Mouse (Mus musculus): ENCODE results near the gene Slc5a4a. TPM values are rescaled to one million over a fixed set of nuclear protein-coding genes. Genes with fewer than 3 reads are reported as not detected.

The Slc5a4a gene
- polyA plus RNA-seq, 1 experiment from 2014 or later = not detected

- H3K4me2 ChIP-seq (ENCODE audit: low read depth, low read length) = no peak overlapping the region
- no peaks in the 10 kb centered on the region for H3K4me1 ChIP-seq (ENCODE audit: control insufficient read depth, insufficient read depth, low read length)
- H3K4me3 ChIP-seq (ENCODE audit: low read length) = no peak overlapping the region
- 89% methylated on average over 13 of the region's 13 CpGs for WGBS
- H3K9me3 ChIP-seq (replicated peaks; ENCODE audit: control insufficient read depth, low read length) = no peaks in the 10 kb centered on the region
- H3K27me3 ChIP-seq (ENCODE audit: control insufficient read depth, insufficient read depth, low read length) = no peaks in the 10 kb centered on the region; the same call in 1 of the 2 replicates
- peaks cover 29% of the 10 kb centered on the region for H3K36me3 ChIP-seq (ENCODE audit: control insufficient read depth, insufficient read depth)
- no peak for ATAC-seq (replicated peaks; ENCODE audit: extremely low read depth, insufficient read depth, low FRiP score)
- H3K27ac ChIP-seq (ENCODE audit: low read length) = no peak overlapping the region
- no peak overlapping the region for H3K9ac ChIP-seq (ENCODE audit: low read length)
These were observed 60.1 kb downstream of the Slc5a4a start for GRCm38 (mm10) chr10:76207262-76207796.

DNA sequence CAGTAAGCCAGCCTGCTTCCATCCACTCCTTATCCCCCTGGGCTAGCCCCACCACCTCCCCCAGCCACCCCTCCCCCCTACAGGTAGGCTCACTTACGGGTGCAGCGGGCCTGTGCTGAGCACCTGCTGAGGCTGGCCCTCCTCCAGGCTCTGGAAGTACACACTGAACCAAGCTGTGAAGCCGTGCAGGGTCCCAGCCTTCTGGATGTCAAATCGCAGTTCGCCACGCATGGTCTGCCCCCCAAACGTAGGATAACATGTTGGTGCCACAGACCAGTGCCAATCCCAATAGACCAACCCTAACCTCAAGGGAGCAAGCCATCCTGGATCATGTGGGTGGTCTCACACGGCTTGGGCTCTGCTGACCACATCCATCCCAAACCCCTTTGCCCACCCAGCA lies 62.0 kb downstream of the Slc5a4a start:
- ATAC-seq (replicated peaks; ENCODE audit: extremely low read depth, insufficient read depth, low FRiP score) = no peak
- H3K36me3 ChIP-seq (ENCODE audit: control insufficient read depth, insufficient read depth) = peaks cover 34% of the 10 kb centered on the region

DNA sequence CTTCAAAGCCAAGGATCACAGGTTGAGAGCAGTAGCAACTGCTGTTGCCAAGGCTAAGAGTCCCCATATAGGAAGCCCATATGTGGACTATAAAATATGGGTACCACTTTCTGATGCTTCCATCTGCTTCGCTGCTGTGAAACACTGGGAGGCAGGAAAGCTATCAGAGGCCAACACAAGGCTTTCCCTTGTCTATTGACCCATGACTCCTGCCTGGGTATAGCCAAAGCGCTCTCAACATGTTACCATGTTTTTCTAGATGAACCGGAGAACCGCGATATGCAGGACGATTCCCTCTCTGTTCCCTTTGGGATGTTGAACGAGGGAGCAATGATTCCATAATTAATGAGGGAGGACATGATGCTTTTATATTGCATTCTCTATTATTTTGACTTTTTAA lies 63.6 kb downstream of the Slc5a4a start:
- 95% methylated on average over 7 of the region's 7 CpGs for WGBS
- Histone ChIP-seq H3K9ac (ENCODE audit: low read length) (no peak overlapping the region), H3K4me3 (ENCODE audit: low read length) (no peak overlapping the region), H3K9me3 (replicated peaks; ENCODE audit: control insufficient read depth, low read length) (peaks cover 12% of the 10 kb centered on the region), H3K27me3 (ENCODE audit: control insufficient read depth, insufficient read depth, low read length) (no peaks in the 10 kb centered on the region), H3K36me3 (ENCODE audit: control insufficient read depth, insufficient read depth) (peaks cover 50% of the 10 kb centered on the region), H3K27ac (ENCODE audit: low read length) (no peak overlapping the region), H3K4me1 (ENCODE audit: control insufficient read depth, insufficient read depth, low read length) (no peaks in the 10 kb centered on the region), H3K4me2 (ENCODE audit: low read depth, low read length) (no peak overlapping the region)
- no peak for ATAC-seq (replicated peaks; ENCODE audit: extremely low read depth, insufficient read depth, low FRiP score)

More for the DNA sequence above, 62.0 kb downstream of the Slc5a4a start:
- H3K9ac ChIP-seq (ENCODE audit: low read length) = no peak overlapping the region
- 85% methylated on average over 8 of the region's 8 CpGs for WGBS
- no peaks in the 10 kb centered on the region for H3K27me3 ChIP-seq (ENCODE audit: control insufficient read depth, insufficient read depth, low read length)
- no peaks in the 10 kb centered on the region; the same call in 1 of the 2 replicates for H3K9me3 ChIP-seq (replicated peaks; ENCODE audit: control insufficient read depth, low read length)
- no peak overlapping the region for H3K4me2 ChIP-seq (ENCODE audit: low read depth, low read length)
- H3K4me3 ChIP-seq (ENCODE audit: low read length) = no peak overlapping the region
- no peak overlapping the region for H3K27ac ChIP-seq (ENCODE audit: low read length)
- H3K4me1 ChIP-seq (ENCODE audit: control insufficient read depth, insufficient read depth, low read length) = no peaks in the 10 kb centered on the region

DNA sequence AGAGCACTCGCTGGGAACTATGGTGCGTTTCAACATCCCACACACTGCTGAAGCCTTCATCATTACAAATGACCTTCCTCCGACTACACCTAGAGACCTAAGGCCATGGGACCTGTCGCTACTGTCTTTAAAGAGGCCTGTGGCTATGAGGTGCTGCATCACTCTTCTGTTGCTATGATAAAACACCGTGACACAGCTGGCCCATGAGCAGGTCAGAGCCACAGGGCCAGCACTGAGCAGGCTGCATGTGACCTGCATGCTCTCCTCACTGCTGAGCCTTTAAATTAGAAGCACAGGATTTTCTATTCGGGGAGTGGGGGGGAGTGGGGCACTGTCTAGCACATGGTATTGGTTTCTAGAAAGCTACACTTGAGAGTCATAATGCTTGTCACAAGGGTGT lies 64.9 kb downstream of the Slc5a4a start:
- Histone ChIP-seq H3K27me3 (ENCODE audit: control insufficient read depth, insufficient read depth, low read length) (no peaks in the 10 kb centered on the region), H3K9me3 (replicated peaks; ENCODE audit: control insufficient read depth, low read length) (peaks cover 12% of the 10 kb centered on the region), H3K36me3 (ENCODE audit: control insufficient read depth, insufficient read depth) (peaks cover 54% of the 10 kb centered on the region), H3K27ac (ENCODE audit: low read length) (no peak overlapping the region), H3K4me3 (ENCODE audit: low read length) (no peak overlapping the region), H3K9ac (ENCODE audit: low read length) (no peak overlapping the region), H3K4me2 (ENCODE audit: low read depth, low read length) (no peak overlapping the region), H3K4me1 (ENCODE audit: control insufficient read depth, insufficient read depth, low read length) (no peaks in the 10 kb centered on the region)
- no peak for ATAC-seq (replicated peaks; ENCODE audit: extremely low read depth, insufficient read depth, low FRiP score)
- 79% methylated on average over 6 of the region's 6 CpGs for WGBS

- H3K9me3 ChIP-seq (replicated peaks; ENCODE audit: control insufficient read depth, low read length) = peaks cover 12% of the 10 kb centered on the region
- no peak overlapping the region for H3K9ac ChIP-seq (ENCODE audit: low read length)
- no peak overlapping the region for H3K27ac ChIP-seq (ENCODE audit: low read length)
- no peak overlapping the region for H3K4me2 ChIP-seq (ENCODE audit: low read depth, low read length)
- 86% methylated on average over 4 of the region's 4 CpGs for WGBS
- H3K36me3 ChIP-seq (ENCODE audit: control insufficient read depth, insufficient read depth) = peaks cover 46% of the 10 kb centered on the region
- no peak overlapping the region for H3K4me3 ChIP-seq (ENCODE audit: low read length)
- ATAC-seq (replicated peaks; ENCODE audit: extremely low read depth, insufficient read depth, low FRiP score) = no peak
- H3K4me1 ChIP-seq (ENCODE audit: control insufficient read depth, insufficient read depth, low read length) = no peaks in the 10 kb centered on the region
- H3K27me3 ChIP-seq (ENCODE audit: control insufficient read depth, insufficient read depth, low read length) = no peaks in the 10 kb centered on the region
These were observed 66.9 kb downstream of the Slc5a4a start for GRCm38 (mm10) chr10:76214161-76214560.

DNA sequence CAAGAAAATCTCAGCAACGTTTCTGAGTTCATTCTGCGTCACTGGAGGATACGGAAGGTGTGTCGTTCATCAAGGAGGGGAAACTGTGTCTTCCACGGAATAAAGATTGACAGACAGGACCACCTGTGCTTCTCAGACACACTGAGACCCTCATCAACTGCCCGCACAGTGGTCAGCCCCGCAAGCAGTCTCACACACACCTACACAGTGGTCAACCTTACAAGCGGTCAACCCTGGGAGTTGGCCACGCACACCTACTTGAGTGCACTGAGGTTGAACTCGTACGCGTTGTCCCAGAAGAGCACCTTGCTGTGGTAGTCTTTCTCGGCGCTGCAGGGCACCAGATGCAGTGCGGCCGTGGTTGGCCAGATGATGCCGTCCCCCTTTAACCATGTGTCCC lies 69.8 kb downstream of the Slc5a4a start:
- H3K36me3 ChIP-seq (ENCODE audit: control insufficient read depth, insufficient read depth) = peaks cover 48% of the 10 kb centered on the region
- H3K9ac ChIP-seq (ENCODE audit: low read length) = no peak overlapping the region
- no peak overlapping the region for H3K27ac ChIP-seq (ENCODE audit: low read length)
- peaks cover 12% of the 10 kb centered on the region for H3K9me3 ChIP-seq (replicated peaks; ENCODE audit: control insufficient read depth, low read length)
- no peaks in the 10 kb centered on the region for H3K27me3 ChIP-seq (ENCODE audit: control insufficient read depth, insufficient read depth, low read length)
- H3K4me2 ChIP-seq (ENCODE audit: low read depth, low read length) = no peak overlapping the region
- ATAC-seq (replicated peaks; ENCODE audit: extremely low read depth, insufficient read depth, low FRiP score) = no peak
- no peaks in the 10 kb centered on the region for H3K4me1 ChIP-seq (ENCODE audit: control insufficient read depth, insufficient read depth, low read length)
- no peak overlapping the region for H3K4me3 ChIP-seq (ENCODE audit: low read length)
- WGBS = 96% methylated on average over 17 of the region's 17 CpGs

- 69% methylated on average over 9 of the region's 9 CpGs for WGBS
- H3K27ac ChIP-seq (ENCODE audit: low read length) = no peak overlapping the region
- H3K9me3 ChIP-seq (replicated peaks; ENCODE audit: control insufficient read depth, low read length) = peaks cover 12% of the 10 kb centered on the region
- peaks cover 55% of the 10 kb centered on the region for H3K36me3 ChIP-seq (ENCODE audit: control insufficient read depth, insufficient read depth)
- no peak overlapping the region for H3K4me2 ChIP-seq (ENCODE audit: low read depth, low read length)
- ATAC-seq (replicated peaks; ENCODE audit: extremely low read depth, insufficient read depth, low FRiP score) = no peak
- H3K4me3 ChIP-seq (ENCODE audit: low read length) = no peak overlapping the region
- H3K9ac ChIP-seq (ENCODE audit: low read length) = no peak overlapping the region
- no peaks in the 10 kb centered on the region for H3K4me1 ChIP-seq (ENCODE audit: control insufficient read depth, insufficient read depth, low read length)
- H3K27me3 ChIP-seq (ENCODE audit: control insufficient read depth, insufficient read depth, low read length) = no peaks in the 10 kb centered on the region
These were observed 71.0 kb downstream of the Slc5a4a start for GRCm38 (mm10) chr10:76218240-76218639.

DNA sequence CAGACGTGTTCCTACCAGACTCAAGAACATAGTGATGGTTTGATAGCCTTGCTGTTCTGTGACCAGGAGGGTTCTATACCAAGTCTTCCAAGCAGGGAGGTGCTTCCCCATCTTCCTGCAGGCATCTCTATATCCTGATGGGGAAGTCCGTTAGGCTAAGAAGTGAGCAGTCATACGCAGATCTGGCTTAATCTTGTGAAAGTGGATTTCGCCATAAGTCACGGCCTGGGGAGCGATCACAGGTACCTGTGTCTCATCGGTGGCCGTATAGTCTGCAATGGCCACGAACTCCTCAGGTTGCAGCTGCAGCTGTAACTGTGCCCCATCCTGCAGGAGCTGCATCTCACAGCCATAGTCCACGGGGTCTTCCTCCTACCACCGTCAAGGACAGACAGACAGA lies 78.7 kb downstream of the Slc5a4a start:
- 93% methylated on average over 11 of the region's 11 CpGs for WGBS

GRCm38 (mm10) chr10:76229627-76230026 lies 82.4 kb downstream of the Slc5a4a start:
- Histone ChIP-seq H3K4me1 (ENCODE audit: control insufficient read depth, insufficient read depth, low read length) (no peaks in the 10 kb centered on the region), H3K27me3 (ENCODE audit: control insufficient read depth, insufficient read depth, low read length) (no peaks in the 10 kb centered on the region), H3K27ac (ENCODE audit: low read length) (no peak overlapping the region), H3K9ac (ENCODE audit: low read length) (no peak overlapping the region), H3K4me3 (ENCODE audit: low read length) (no peak overlapping the region), H3K4me2 (ENCODE audit: low read depth, low read length) (no peak overlapping the region), H3K36me3 (ENCODE audit: control insufficient read depth, insufficient read depth) (peaks cover 8% of the 10 kb centered on the region; the same call in 1 of the 2 replicates), H3K9me3 (replicated peaks; ENCODE audit: control insufficient read depth, low read length) (no peaks in the 10 kb centered on the region)
- ATAC-seq (replicated peaks; ENCODE audit: extremely low read depth, insufficient read depth, low FRiP score) = no peak
- WGBS = 62% methylated on average over 1 of the region's 1 CpGs

More for the DNA sequence above, 78.7 kb downstream of the Slc5a4a start:
- Histone ChIP-seq H3K4me2 (ENCODE audit: low read depth, low read length) (no peak overlapping the region), H3K4me3 (ENCODE audit: low read length) (no peak overlapping the region), H3K27ac (ENCODE audit: low read length) (no peak overlapping the region), H3K36me3 (ENCODE audit: control insufficient read depth, insufficient read depth) (peaks cover 26% of the 10 kb centered on the region), H3K9me3 (replicated peaks; ENCODE audit: control insufficient read depth, low read length) (no peaks in the 10 kb centered on the region), H3K4me1 (ENCODE audit: control insufficient read depth, insufficient read depth, low read length) (no peaks in the 10 kb centered on the region), H3K27me3 (ENCODE audit: control insufficient read depth, insufficient read depth, low read length) (no peaks in the 10 kb centered on the region), H3K9ac (ENCODE audit: low read length) (no peak overlapping the region)
- no peak for ATAC-seq (replicated peaks; ENCODE audit: extremely low read depth, insufficient read depth, low FRiP score)

Data from heart, embryonic 16.5 days (tissue).